Mouse (Mus musculus) midbrain, embryonic 16.5 days (tissue): Measurements from ENCODE around the gene 4933402J07Rik. TPM values are rescaled to one million over a fixed set of nuclear protein-coding genes. Genes with fewer than 3 reads are reported as not detected.

Source experiments
- ATAC-seq: fragments of 200-750 bp; cut with Nextera tagmentation; 2 replicates; pipeline ENCODE4 v1.8.0; 2017; ENCODE audit warnings: moderate TSS enrichment
- H3K27ac ChIP-seq: fragments of 300-500 bp; sonication (generic); 2 replicates; pipeline ENCODE4 v1.5.1; 2014; ENCODE audit warnings: mild to moderate bottlenecking, low read length, mixed read lengths
- H3K27me3 ChIP-seq: fragments of 300-500 bp; sonication (generic); 2 replicates; pipeline ENCODE4 v1.6.1; 2014; ENCODE audit warnings: low read depth, low read length, mixed read lengths; ENCODE audit not compliant: control insufficient read depth, insufficient read depth
- H3K36me3 ChIP-seq: fragments of 300-500 bp; sonication (generic); 2 replicates; pipeline ENCODE4 v1.6.1; 2014; ENCODE audit warnings: mild to moderate bottlenecking, low read length, moderate library complexity, mixed read lengths; ENCODE audit not compliant: control insufficient read depth, insufficient read depth
- H3K4me1 ChIP-seq: fragments of 300-500 bp; sonication (generic); 2 replicates; pipeline ENCODE4 v1.6.1; 2014; ENCODE audit warnings: mild to moderate bottlenecking, low read length, mixed read lengths; ENCODE audit not compliant: control insufficient read depth, insufficient read depth
- H3K4me2 ChIP-seq: fragments of 300-500 bp; sonication (generic); 2 replicates; pipeline ENCODE4 v1.6.1; 2014; ENCODE audit warnings: mild to moderate bottlenecking, low read length, mixed read lengths
- H3K4me3 ChIP-seq: fragments of 300-500 bp; sonication (generic); 2 replicates; pipeline ENCODE4 v1.5.1; 2014; ENCODE audit warnings: low read depth, mild to moderate bottlenecking, low read length, moderate library complexity, mixed read lengths
- H3K9ac ChIP-seq: fragments of 300-500 bp; sonication (generic); 2 replicates; pipeline ENCODE4 v1.6.1; 2014; ENCODE audit warnings: low read depth, low read length, mixed read lengths
- H3K9me3 ChIP-seq: fragments of 300-500 bp; sonication (generic); replicated peaks from 2 replicates; pipeline ENCODE4 v1.6.1; 2014; ENCODE audit warnings: mild to moderate bottlenecking, low read length, mixed read lengths; ENCODE audit not compliant: control insufficient read depth, poor library complexity, severe bottlenecking
- WGBS: fragments of 180-500 bp; shearing (Covaris S2); extraction: QIAGEN DNeasy Blood & Tissue Kit; methylation state at CpG from one replicate; pipeline ENCODE4 v1.1.7; 2014; 5-methylcytosine and 5-hydroxymethylcytosine counted together
- polyA plus RNA-seq: library from polyadenylated mRNA; unstranded; fragments of >200 nt; fragmentation: Nextera tagmentation; extraction: Ambion mirVana; gene quantifications from 2 replicates; pipeline ENCODE4 v1.2.1, GENCODE M21; 2015

The 4933402J07Rik gene
- polyA plus RNA-seq, 1 experiment from 2014 or later: not detected

- H3K4me1 ChIP-seq: no peaks in the 10 kb centered on the region
- no peak overlapping the region for H3K4me2 ChIP-seq
- no peaks in the 10 kb centered on the region for H3K27me3 ChIP-seq
- no peaks in the 10 kb centered on the region for H3K36me3 ChIP-seq
- H3K9ac ChIP-seq: no peak overlapping the region
- no peak overlapping the region for H3K4me3 ChIP-seq
- H3K9me3 ChIP-seq: no peaks in the 10 kb centered on the region
- H3K27ac ChIP-seq: no peak overlapping the region
- no peak for ATAC-seq
- 98% methylated on average over 4 of the region's 4 CpGs for WGBS
Observed at GRCm38 (mm10) chr8:87609651-87610192, 46.1 kb downstream of the 4933402J07Rik start.

DNA sequence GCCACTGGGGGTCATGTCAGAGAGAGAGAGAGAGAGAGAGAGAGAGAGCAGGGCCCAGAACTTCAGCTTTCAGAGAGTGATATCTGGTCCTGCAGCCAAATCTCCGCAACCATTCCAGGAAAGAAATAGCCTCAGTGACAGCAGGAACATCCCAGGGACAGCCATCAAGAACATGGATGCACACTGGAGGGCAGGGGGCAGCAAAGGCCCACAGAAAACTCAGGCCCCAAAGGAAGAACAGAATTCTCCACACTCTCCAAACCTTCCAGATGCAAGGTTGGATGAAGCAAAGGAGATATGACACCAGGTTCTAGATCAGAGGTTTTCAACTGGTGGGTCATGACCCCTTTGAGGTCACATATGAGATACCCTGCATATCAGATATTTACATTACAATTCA lies 50.0 kb downstream of the 4933402J07Rik start:
- H3K27me3 ChIP-seq: no peaks in the 10 kb centered on the region
- no peak for ATAC-seq
- no peak overlapping the region for H3K4me3 ChIP-seq
- H3K4me2 ChIP-seq: no peak overlapping the region
- H3K4me1 ChIP-seq: peaks cover 4% of the 10 kb centered on the region; the same call in 1 of the 2 replicates
- H3K9ac ChIP-seq: no peak overlapping the region
- no peak overlapping the region for H3K27ac ChIP-seq
- H3K36me3 ChIP-seq: no peaks in the 10 kb centered on the region
- no peaks in the 10 kb centered on the region for H3K9me3 ChIP-seq
- WGBS: 100% methylated on average over 1 of the region's 1 CpGs

GRCm38 (mm10) chr8:87619118-87619517 lies 55.5 kb downstream of the 4933402J07Rik start:
- no peak overlapping the region for H3K27ac ChIP-seq
- H3K9me3 ChIP-seq: no peaks in the 10 kb centered on the region
- no peak overlapping the region for H3K4me2 ChIP-seq
- H3K27me3 ChIP-seq: no peaks in the 10 kb centered on the region
- H3K36me3 ChIP-seq: no peaks in the 10 kb centered on the region
- no peak overlapping the region for H3K4me3 ChIP-seq
- peaks cover 4% of the 10 kb centered on the region; the same call in 1 of the 2 replicates for H3K4me1 ChIP-seq
- WGBS: 50% methylated on average over 7 of the region's 7 CpGs
- peak; percentile 42; the same call in 1 of the 2 replicates for ATAC-seq
- no peak overlapping the region for H3K9ac ChIP-seq

DNA sequence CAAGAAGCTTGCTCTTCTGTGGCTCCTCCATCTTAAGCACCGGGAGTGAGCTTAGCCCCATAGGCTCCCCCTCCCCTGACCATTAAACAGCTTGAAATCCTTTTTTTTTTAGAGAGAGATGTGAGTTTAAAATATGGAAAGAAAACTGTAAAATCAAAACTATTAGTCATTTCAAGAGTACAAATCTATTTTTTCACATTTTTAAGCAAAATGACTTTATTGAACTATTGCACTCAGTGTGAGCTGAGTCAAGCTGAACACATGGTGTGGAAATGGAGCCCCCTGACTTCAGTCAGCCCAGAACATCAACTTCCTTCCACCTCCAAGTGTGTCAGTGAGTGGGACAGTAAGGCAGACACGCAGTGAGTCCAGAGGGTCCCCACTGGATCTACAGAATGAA lies 55.9 kb downstream of the 4933402J07Rik start:
- 81% methylated on average over 2 of the region's 2 CpGs for WGBS
- ATAC-seq: no peak
- H3K4me2 ChIP-seq: no peak overlapping the region
- H3K27me3 ChIP-seq: no peaks in the 10 kb centered on the region
- H3K9ac ChIP-seq: no peak overlapping the region
- no peaks in the 10 kb centered on the region for H3K36me3 ChIP-seq
- H3K9me3 ChIP-seq: no peaks in the 10 kb centered on the region
- H3K27ac ChIP-seq: no peak overlapping the region
- H3K4me3 ChIP-seq: no peak overlapping the region
- peaks cover 4% of the 10 kb centered on the region; the same call in 1 of the 2 replicates for H3K4me1 ChIP-seq

DNA sequence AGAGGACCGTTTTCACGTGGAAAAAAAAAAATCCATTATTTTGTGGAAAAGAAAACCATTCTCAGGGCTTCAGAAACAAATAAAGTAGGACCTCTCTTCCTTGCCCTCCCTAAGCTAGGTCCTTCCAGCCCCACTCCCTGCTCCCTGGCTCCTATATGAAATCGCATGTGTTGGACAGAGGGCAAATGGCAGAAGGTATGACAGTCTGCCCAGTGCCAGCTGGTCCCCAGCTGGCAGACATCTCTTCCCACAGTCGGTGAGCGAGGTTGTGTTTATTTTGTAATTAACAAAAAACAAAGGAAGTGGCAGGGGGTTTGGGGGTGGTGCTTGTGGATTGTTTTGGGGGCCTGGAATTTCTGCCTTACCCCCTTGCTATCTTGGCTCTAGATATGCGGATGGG lies 56.6 kb downstream of the 4933402J07Rik start:
- Histone ChIP-seq H3K4me3 (no peak overlapping the region), H3K4me2 (no peak overlapping the region), H3K4me1 (peaks cover 2% of the 10 kb centered on the region; the same call in 1 of the 2 replicates), H3K27me3 (no peaks in the 10 kb centered on the region), H3K9ac (no peak overlapping the region), H3K36me3 (no peaks in the 10 kb centered on the region), H3K27ac (no peak overlapping the region), H3K9me3 (no peaks in the 10 kb centered on the region)
- no peak for ATAC-seq
- 68% methylated on average over 6 of the region's 6 CpGs for WGBS

DNA sequence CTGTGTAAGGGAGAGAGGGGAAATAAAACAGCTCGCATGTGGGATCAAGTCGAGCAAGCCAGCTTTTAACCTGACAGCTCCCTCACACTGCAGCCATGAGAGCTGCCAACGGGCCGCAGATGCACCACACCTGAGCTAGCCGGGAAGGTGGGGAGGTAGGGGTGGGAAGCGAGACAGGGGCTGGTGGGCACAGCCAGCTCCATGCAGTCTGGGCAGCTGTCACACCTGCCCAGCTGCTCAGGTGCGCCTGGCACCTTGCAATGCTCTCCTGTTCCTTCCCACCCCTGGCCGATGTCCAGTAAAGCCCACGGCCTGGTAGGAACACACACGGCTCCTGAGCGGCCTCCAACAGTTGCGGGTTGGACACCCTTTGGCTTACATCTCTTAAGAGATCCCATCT lies 57.5 kb downstream of the 4933402J07Rik start:
- 82% methylated on average over 12 of the region's 12 CpGs for WGBS
- H3K27ac ChIP-seq: no peak overlapping the region

GRCm38 (mm10) chr8:87629656-87630055 lies 66.0 kb downstream of the 4933402J07Rik start:
- H3K4me2 ChIP-seq: no peak overlapping the region
- H3K9ac ChIP-seq: no peak overlapping the region
- H3K9me3 ChIP-seq: no peaks in the 10 kb centered on the region
- no peaks in the 10 kb centered on the region for H3K27me3 ChIP-seq
- WGBS: 49% methylated on average over 6 of the region's 6 CpGs
- H3K27ac ChIP-seq: peak overlapping the region; percentile 14; the same call in 1 of the 2 replicates
- no peaks in the 10 kb centered on the region for H3K36me3 ChIP-seq
- H3K4me1 ChIP-seq: no peaks in the 10 kb centered on the region
- no peak; the same call in 1 of the 2 replicates for ATAC-seq
- H3K4me3 ChIP-seq: no peak overlapping the region

More for the DNA sequence above, 57.5 kb downstream of the 4933402J07Rik start:
- no peaks in the 10 kb centered on the region for H3K27me3 ChIP-seq
- H3K9ac ChIP-seq: no peak overlapping the region
- H3K4me3 ChIP-seq: no peak overlapping the region
- H3K4me1 ChIP-seq: no peaks in the 10 kb centered on the region; the same call in 1 of the 2 replicates
- H3K36me3 ChIP-seq: no peaks in the 10 kb centered on the region
- no peaks in the 10 kb centered on the region for H3K9me3 ChIP-seq
- H3K4me2 ChIP-seq: no peak overlapping the region
- ATAC-seq: no peak

DNA sequence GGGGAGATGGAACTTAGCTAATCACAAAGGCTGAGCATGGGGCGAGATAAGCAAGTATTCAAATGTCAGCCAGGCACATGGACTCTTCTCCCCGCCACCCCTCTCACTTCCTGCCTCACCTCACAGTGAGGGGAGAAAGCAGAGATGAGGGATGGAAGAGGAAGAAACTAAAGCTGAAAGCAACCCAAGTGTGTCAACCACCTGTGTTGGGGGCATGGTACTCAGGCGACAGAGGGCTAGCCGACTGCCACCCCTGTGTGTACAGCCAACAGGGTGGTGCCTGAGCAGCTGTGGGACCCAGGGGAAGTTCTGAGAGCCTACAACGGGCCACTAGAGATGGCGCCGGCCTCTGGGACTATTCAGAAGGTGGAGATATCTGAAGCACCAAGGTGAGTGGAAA lies 68.1 kb downstream of the 4933402J07Rik start:
- no peaks in the 10 kb centered on the region for H3K4me1 ChIP-seq
- no peak overlapping the region for H3K9ac ChIP-seq
- no peak overlapping the region for H3K4me2 ChIP-seq
- no peaks in the 10 kb centered on the region for H3K27me3 ChIP-seq
- no peaks in the 10 kb centered on the region for H3K36me3 ChIP-seq
- no peaks in the 10 kb centered on the region for H3K9me3 ChIP-seq
- H3K27ac ChIP-seq: no peak overlapping the region
- ATAC-seq: no peak
- WGBS: 92% methylated on average over 7 of the region's 7 CpGs
- H3K4me3 ChIP-seq: no peak overlapping the region

GRCm38 (mm10) chr8:87636226-87636742 lies 72.6 kb downstream of the 4933402J07Rik start:
- no peak overlapping the region for H3K9ac ChIP-seq
- H3K27ac ChIP-seq: no peak overlapping the region
- no peaks in the 10 kb centered on the region for H3K36me3 ChIP-seq
- no peaks in the 10 kb centered on the region for H3K9me3 ChIP-seq
- no peak for ATAC-seq
- H3K4me3 ChIP-seq: no peak overlapping the region
- no peaks in the 10 kb centered on the region for H3K27me3 ChIP-seq
- no peak overlapping the region for H3K4me2 ChIP-seq
- H3K4me1 ChIP-seq: no peaks in the 10 kb centered on the region
- 80% methylated on average over 11 of the region's 11 CpGs for WGBS
